Mouse (Mus musculus): ENCODE data around the gene Duox1.

DNA sequence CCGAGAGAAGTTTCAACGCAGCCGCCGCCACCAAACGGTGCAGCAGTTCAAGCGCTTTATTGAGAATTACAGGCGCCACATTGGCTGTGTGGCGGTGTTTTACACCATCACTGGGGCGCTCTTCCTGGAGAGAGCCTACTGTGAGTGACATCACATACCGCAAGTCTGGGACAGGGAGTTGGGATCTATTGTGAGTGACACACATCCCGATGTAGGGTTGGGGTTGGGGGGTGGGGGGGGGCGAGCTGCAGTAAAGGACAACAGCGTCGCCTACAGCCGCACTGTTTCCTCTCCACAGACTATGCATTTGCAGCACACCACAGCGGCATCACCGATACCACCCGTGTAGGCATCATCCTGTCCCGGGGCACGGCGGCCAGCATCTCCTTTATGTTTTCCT, 21.8 kb downstream of the Duox1 start:
- no peak for TF ChIP-seq CTCF (conservative IDR thresholded peaks at IDR 0.05 in 1 of 2, IDR thresholded peaks at IDR 0.05 in 1 of 2; ENCODE audit: low read depth in 2 of 2, low read length in 2 of 2)
- no peak for TF ChIP-seq NELFE (IDR thresholded peaks at IDR 0.05; ENCODE audit: low read depth, low read length)

All from CH12.LX (cell line).